Mouse (Mus musculus) cerebellum, adult 8-10 months (tissue): ENCODE measurements around the gene Dgkg.

Experiments used
- DNase-seq: peaks from one replicate; pipeline ENCODE4 v3.0.0; 2022

Gene Dgkg

GRCm38 (mm10) chr16:22656533-22657444 lies at the start of gene Dgkg:
Gene Dgkg, minus strand, starts transcription at chr16:22657221.
- peak; percentile 71 for DNase-seq

- DNase-seq = peak; percentile 89
These were observed 47.9 kb upstream of the Dgkg start for GRCm38 (mm10) chr16:22704946-22705345.

- no peak for DNase-seq
These were observed 47.1 kb upstream of the Dgkg start for GRCm38 (mm10) chr16:22704136-22704535.

GRCm38 (mm10) chr16:22698846-22699760 lies 42.1 kb upstream of the Dgkg start:
- DNase-seq = no peak

- DNase-seq = no peak
These were observed 41.1 kb upstream of the Dgkg start for GRCm38 (mm10) chr16:22698101-22698500.

GRCm38 (mm10) chr16:22689622-22690021 lies 32.6 kb upstream of the Dgkg start:
- no peak for DNase-seq

GRCm38 (mm10) chr16:22687711-22688230 lies 30.8 kb upstream of the Dgkg start:
- no peak for DNase-seq

GRCm38 (mm10) chr16:22683605-22684004 lies 26.6 kb upstream of the Dgkg start:
- DNase-seq = no peak

- no peak for DNase-seq
These were observed 25.7 kb upstream of the Dgkg start for GRCm38 (mm10) chr16:22682727-22683126.

- no peak for DNase-seq
These were observed 22.6 kb upstream of the Dgkg start for GRCm38 (mm10) chr16:22679641-22680040.

- no peak for DNase-seq
These were observed 17.6 kb upstream of the Dgkg start for GRCm38 (mm10) chr16:22674636-22675035.

GRCm38 (mm10) chr16:22674164-22674563 lies 17.1 kb upstream of the Dgkg start:
- DNase-seq = no peak

GRCm38 (mm10) chr16:22664033-22664432 lies 7.0 kb upstream of the Dgkg start:
- DNase-seq = no peak

- no peak for DNase-seq
These were observed 6.1 kb upstream of the Dgkg start for GRCm38 (mm10) chr16:22663136-22663535.

GRCm38 (mm10) chr16:22661076-22661475 lies 4.1 kb upstream of the Dgkg start:
- DNase-seq = no peak

- DNase-seq = no peak
These were observed 1.1 kb upstream of the Dgkg start for GRCm38 (mm10) chr16:22657874-22658789.

- peak; percentile 61 for DNase-seq
These were observed 1.2 kb downstream of the Dgkg start for GRCm38 (mm10) chr16:22655812-22656211.

- DNase-seq = no peak
These were observed 1.8 kb downstream of the Dgkg start for GRCm38 (mm10) chr16:22655223-22655622.

GRCm38 (mm10) chr16:22654477-22654835 lies 2.6 kb downstream of the Dgkg start:
- no peak for DNase-seq

- DNase-seq = no peak
These were observed 3.1 kb downstream of the Dgkg start for GRCm38 (mm10) chr16:22653817-22654476.

GRCm38 (mm10) chr16:22651244-22651643 lies 5.8 kb downstream of the Dgkg start:
- DNase-seq = no peak

GRCm38 (mm10) chr16:22645256-22645655 lies 11.8 kb downstream of the Dgkg start:
- DNase-seq = no peak
